Mouse (Mus musculus): Measurements from ENCODE around the gene Slc39a7.
"Not testable (repeated sequence)": the region's sequence is repeated elsewhere in the genome, so short reads cannot be mapped to it uniquely, and the experiment has no call there.

Gene Slc39a7

DNA sequence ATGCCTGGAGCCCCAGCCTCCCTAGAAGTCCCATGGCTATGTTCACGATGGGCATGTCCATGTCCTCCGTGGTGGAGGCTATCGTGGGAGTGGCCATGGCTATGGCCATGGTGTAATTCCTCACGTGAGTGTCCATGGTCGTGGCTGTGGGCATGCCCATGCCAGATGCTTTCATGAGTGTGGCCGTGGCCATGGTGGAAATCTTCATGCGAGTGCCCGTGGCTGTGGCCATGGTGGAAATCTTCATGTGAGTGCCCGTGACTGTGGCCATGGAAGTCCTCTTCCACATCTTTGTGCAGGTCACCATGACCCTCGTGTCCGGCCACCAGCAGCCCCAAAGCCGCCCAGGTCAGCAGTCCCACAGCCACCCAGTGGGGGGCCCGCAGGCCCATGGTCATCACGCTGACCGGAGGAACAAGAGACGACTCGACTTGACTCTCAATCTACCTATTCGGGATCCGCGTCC, 588 bp downstream of the Slc39a7 start:
- DNase-seq (ENCODE audit: low spot score in 2 of 2): peak; percentile 50 to 68

DNA sequence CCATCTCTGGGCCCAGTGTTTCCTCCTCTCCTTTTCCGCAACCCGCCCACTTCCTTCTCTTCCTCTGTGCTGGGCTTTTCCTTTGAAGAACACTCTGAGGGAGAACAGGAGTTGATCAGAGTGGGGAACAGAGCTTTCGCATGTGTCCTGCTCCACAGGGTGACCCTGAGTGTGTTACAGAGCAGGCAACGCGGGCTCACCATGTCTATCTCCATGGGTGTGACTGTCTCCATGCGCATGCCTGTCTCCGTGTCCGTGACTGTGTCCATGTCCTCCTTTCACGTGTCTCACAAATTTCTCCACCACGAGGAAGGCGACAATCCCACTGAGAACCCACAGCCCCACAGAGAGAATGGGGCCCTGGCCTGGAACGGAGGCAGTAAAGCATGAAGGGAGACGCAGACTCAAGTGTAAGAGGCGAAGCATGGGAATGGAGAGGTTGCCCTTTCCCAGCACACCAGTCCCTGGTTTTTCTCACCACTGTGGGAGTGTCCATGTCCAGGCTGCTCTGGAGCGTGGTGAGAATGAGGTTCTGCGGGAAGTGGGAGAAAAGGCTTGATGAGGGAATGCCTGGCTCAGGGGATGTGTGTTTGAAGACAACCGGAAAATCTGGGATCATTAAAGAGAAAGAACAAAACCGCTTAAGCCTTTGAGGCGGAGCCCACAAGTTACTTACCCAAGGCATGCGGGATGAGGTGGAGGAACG, 1.4 kb downstream of the Slc39a7 start:
- DNase-seq (ENCODE audit: low spot score in 2 of 2): no peak

DNA sequence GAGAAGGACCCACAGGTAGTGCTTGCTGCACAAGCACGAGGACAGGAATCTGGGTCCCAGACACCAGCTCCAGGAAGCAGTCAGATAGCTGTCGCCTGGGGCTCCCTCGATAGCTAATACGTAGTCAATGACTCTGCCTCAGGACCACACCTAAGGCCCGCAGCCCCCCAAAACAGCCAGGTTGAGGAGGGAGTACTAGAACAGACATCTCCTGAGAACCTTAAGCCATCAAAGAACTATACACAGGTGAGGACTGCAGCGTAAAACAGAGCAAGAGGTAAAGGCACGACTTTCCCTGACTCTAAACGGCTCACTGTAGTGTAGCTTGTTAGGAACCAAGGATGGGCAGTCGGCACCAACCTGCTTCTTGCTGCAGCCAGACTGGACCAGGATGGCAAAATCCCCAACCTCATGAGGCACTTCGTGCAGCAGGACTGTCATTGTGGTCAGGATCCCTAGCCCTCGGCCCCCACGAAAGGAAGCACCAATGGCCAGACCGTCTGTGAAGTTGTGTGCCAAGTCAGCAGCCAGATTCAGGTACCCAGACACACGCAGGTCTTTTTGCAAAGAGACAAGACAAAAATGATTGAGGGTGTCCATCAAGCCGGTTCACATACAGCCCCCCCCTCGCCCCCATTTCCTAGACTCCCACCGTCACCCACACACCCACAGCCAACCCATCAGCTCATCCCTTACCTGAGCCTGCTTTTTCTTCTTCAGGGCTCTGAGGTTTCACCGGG, 2.2 kb downstream of the Slc39a7 start:
- no peak for DNase-seq (ENCODE audit: low spot score in 2 of 2)

DNA sequence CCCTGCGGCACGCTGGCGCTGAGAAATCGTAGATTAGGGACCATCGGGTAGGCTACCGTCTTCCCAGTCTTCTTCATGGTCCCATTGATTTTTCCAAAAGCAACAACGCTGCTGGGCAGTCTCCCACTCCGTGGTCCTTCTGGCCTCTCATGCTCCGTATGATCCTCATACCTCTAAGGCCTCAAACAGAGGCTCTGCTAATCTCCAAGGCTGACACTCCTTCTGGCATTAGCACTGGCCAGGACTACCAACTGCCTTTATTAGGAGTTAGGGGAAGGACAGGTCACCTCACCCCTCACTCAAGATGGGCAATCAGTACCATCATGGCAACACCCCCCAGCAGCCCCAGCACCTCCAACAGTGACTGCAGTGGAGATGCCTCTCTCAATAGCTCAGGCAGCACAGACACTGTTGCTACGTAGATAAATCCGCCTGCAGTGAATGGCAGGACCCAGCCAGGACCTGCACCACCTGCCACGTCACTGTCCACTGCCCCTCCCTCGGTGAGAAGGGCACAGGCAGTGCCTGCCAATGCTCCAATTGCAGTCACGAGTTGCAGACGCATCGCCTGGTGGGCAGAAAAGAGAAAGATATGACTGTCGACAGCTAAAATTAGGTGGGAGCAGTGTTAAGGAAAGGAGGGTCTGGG, 2.9 kb downstream of the Slc39a7 start:
- DNase-seq (ENCODE audit: low spot score in 2 of 2): peak in 1 of 2 experiments; percentile 31

DNA sequence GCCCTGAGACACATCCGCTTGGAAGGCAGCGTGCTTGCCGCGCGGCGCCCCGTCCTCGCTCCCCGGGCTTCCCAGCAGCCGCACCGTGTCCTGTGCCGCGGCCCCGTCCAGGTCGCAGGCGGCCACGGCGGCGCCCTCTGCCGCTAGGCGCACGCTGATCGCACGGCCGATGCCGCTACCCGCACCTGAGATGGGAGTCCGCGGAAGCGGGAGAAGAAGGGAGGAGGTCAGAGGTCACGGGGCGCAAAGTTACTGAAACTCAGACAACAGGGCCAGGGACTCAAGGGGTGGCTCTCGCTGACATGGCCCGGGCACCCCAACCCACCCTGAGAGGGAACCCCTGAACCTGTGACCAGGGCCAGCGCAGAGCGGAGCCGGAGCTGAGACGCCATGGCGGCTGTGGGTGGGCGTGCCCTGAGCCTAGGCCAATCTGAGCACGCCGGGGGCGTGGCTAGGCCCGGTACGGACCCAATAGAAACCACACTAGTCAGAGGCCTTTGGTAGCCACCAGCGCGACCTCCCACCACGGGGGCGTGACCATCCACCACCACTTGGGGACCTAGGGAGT, 3.7 kb downstream of the Slc39a7 start, which contains the start of gene H2-Ke6:
TSS of gene H2-Ke6 (minus strand) at position 405 of the 568 bp plus-strand sequence.
- peak; percentile 92 for DNase-seq (ENCODE audit: low spot score in 2 of 2)

DNA sequence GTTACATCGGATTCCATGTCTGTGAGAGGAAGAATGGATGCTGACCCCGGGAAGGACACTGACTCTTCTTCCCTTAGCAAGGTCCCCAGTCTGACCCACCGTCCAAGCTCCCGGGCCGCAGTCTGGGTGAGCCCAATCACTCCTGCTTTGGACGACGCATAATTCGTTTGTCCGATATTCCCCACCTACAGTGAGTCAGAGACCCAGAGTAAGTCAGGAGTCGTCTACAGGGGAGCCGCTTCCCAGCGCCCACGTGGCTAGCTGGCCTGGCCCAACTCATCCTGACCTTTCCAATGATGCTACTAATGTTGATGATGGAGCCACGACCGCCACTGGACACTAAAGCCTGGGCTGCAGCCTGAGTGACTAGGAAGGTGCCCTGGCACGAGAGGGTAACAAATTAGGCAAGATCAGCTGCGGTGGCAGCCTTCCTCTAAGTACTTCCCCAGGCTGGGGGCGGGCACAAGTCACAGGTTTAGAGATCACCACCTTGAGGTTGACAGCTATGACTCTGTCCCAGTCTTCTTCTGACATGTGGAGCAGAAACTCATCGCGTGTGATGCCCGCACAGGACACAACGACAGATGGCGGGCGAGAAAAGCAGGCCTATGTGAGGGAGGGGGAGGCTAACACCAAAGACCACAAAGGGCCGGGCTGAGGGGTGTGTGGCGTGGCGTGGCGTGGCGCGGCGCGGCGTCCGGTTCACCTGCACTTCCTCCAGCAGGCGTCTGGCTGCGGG, 4.4 kb downstream of the Slc39a7 start:
- DNase-seq (ENCODE audit: low spot score in 2 of 2): peak; percentile 31

DNA sequence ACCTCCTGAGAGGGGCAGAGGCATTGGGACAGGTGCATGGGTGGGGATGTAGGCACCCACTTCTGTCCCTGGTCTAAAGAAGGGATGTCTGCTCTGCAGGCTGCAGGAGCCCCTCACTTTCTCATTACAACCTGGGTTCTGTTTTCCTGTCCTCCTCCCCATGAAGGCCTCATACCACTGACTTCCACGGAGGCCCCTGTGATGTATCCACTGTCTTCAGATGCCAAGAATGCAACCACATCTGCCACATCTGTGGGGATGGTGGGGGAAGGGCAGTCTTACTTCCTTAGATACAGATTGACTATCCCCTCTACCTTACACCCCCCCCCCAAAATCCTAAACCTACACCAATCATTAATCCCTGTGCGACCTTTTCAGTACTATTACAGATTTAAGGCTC, 5.3 kb downstream of the Slc39a7 start:
- DNase-seq (ENCODE audit: low spot score in 2 of 2): peak in 1 of 2 experiments; percentile 36

DNA sequence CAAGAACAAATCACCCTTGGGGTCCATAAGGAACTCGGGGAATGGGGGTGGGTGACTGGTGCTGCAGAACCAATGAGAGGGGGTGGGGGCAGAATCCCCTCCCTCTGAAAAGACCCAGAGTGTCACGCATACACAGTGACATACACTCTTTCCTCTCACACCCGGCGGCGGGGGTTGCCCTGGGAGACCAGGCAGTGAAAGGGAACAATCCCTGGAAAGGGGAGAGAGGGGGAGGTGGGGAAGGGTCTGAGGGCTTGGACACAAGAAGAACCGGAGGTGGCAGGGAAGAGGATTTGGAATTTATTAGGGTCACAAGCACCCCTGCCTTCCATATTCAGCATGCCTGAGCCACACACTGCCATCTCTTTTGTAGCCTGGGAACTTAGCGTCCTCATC, 5.7 kb downstream of the Slc39a7 start:
- peak; percentile 33 to 46 for DNase-seq (ENCODE audit: low spot score in 2 of 2)

DNA sequence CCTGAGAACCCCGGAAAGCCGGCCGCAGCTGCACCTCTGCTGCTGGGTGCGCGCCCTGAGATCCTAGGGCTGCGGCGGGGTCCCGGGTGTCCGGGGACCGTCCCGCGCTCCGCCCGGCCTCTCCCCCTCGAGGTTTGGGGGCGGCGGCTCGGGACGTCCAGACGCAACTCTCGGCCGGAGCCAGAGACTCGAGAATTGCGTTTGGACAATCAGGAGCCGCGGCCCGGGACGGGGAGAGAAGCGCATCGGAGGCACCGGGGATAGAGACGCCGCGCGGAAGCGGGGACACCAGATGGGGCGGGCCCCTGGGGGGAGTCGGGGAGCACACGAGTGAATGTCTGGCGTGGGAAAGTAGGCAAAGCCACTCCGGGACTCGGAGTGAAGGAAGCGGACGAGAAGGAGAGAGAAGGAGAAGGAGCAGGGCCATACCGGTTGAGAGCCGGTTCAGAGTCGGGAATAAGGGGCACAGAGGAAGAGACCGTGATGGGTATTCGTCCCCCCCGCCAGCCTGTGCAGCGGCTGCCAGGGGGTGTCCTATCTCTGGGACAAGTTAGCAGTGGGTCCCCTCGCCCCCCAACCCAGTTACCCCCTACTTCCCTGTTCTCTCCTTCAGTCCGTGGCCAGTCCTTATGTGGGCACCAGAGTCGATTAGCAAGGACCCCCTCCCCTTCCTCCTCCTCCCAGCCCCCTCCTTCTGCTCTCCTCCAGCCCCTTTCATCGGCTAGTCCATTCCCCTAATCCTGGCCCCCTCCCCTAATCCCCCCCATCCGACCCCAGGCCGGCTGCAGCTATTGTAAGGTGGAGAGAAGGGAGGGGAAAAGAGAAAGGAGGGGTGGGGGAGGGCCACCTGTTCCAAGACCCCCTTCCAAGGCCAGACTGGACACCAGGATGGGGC, 6.4 kb downstream of the Slc39a7 start:
- no peak for DNase-seq (ENCODE audit: low spot score in 2 of 2)

DNA sequence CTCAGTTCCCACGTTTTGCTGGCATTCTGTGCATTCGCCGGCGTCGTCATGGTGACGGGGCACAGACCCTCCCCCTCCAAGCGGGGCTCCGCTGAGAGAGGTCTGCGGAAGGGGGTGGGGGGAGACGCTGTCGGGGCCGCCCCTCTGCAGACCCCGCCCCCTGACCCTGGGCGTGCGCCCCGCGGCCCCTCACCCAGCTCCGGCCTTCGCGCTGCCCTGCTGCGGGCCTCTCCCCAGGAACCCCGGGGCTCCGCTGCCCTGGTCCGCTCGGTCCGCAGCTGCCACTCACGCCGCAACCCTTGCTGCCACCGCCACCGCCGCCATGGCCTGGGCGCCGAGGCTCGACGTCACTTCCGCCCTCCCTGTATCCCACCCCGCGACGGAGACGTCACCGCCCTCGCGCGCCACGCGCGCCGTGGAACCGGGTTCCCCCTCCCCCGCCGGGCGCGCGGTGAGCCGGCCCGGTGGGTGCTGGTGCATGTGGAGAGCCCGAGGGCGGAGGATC, 7.1 kb downstream of the Slc39a7 start, which contains the start of gene Ring1:
TSS of gene Ring1 (minus strand) at position 364 of the 505 bp plus-strand sequence.
- DNase-seq (ENCODE audit: low spot score in 2 of 2): peak; percentile 84 to 90

DNA sequence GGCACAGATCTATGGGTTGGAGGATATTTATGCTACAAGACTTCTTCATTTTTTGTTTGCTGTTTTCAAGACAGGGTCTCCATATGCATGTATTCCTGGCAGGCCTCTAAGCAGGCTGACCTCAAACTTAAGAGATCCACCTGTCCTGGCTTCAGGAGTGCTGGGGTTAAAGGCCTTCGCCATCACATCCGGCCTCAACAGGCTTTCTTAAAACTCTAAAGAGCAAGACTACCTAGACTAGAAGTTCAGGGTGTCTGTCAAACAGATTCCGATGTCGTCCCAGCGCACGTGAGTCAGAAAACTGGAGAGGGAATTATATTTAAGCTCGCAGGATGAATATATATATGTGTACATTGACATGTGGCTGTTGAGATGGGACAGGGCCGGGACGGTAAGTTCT, 7.8 kb downstream of the Slc39a7 start:
- DNase-seq (ENCODE audit: low spot score in 2 of 2): no peak

DNA sequence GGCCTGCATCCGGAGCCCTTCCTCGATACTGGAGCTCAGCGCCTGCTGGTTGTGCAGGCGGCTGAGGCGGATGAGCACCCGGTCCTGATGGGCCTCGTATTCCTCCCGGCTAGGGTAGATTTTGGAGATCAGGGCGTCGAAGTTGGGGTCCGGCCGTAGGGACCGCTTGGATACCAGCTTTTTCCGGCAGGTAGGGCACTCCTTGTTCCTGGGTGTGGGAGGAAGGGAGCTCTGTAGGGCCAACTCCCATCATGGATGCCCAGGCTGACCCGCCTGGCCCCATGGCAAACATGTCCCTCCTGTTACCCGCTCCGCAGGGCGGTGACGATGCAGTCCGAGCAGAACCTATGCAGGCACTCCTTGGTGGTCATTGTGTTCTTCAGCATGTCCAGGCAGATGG, 8.5 kb downstream of the Slc39a7 start:
- peak; percentile 17 to 31 for DNase-seq (ENCODE audit: low spot score in 2 of 2)

DNA sequence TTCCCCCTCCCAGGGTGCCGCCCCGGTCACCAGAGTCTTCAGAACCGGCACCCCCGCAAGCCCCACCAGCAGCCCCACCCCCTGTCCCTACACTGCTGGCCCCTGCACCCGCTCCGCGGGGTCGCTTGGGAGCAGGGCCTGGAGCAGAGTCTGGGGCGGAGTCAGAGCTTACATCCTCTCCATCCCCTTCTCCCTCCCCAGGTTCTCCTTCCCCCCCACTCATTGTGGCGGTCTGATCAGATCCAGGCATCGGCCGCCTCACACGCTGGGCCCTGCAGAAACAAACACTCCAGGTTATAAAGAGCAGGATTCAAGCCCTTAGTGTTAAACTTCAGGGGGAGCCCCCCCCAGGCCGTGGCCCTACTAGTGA, 9.1 kb downstream of the Slc39a7 start:
- DNase-seq (ENCODE audit: low spot score in 2 of 2): no peak

DNA sequence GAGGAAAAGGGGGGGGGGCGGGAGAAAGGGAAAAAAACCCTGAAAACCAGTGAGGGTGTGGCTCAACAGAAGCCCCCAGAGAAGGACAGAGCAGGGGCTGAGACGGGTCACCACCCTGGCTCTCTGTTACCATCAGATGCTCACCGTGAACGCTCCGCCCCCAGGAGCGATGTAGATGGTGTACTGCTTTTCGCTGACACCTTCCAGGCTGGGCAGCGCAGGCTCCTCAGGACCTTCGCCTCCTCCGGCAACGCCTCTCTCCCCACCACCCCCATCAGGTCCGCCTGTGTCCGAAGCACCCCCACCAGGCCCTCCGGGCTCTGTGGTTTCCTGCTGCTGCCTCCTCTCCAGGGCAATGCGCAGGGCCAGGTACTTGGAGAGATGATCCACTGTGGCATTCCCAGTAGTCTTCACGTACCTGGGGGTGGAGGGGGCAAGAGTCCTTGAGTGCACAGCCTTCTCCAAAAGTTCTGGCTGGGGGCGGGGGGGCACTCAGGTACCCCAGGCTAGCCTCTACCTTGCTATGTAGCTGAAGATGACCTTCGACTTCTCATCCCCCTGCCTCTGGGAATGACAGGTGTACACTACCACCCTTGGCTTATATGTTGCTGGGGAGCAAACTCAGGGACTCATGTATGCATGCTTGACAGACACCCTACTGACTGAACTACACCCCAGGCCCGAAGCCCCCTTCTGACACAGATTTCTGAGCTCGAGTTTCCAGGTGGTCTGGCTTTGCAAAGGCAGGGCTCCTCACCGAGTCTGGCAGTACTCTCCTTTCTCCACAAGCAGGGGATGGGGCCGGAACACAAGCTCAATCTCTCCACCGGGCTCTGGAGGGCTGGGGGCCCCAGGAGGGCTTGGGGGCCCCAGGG, 9.7 kb downstream of the Slc39a7 start:
- no peak for DNase-seq (ENCODE audit: low spot score in 2 of 2)

DNA sequence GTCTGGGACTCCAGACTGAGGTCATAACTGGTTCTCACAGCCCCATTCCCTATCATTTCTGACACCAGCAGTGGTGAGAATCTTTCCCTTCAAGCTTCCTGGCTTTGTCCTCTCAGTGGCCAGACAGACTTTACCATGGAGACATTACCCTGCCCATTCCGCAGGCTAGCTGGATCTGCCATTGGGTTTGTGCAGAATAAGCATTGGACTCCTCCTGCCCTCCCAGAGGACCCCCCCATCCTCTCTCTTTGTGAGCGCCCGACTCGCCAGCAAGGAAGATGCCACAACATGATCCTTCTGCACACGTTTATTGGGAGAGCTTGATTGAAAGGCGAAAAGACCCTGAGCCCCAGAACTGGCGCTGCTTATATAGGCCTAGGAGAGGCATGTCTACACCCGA, 18.0 kb downstream of the Slc39a7 start:
- DNase-seq (ENCODE audit: low spot score in 2 of 2): no peak

DNA sequence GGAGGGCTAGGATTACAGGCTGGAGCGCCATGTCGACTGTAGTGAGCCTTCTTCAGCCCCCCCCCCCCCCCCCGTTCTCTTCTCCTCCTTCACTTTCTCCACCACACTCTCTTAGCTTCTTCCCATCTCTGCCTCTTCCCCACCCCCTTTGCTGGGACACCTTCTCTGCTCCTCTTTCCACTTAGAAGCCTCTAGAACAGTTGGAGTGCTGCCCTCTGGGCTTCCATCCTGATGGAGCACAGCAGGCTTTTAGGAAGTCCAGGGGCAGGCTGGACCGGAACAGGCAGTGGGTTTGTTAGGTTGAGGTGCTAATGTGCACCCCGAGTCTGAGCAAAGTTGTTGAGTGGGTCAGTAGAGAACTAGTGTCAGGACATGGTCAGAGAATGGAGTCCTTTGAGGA, 21.3 kb downstream of the Slc39a7 start:
- no peak for DNase-seq (ENCODE audit: low spot score in 2 of 2)

DNA sequence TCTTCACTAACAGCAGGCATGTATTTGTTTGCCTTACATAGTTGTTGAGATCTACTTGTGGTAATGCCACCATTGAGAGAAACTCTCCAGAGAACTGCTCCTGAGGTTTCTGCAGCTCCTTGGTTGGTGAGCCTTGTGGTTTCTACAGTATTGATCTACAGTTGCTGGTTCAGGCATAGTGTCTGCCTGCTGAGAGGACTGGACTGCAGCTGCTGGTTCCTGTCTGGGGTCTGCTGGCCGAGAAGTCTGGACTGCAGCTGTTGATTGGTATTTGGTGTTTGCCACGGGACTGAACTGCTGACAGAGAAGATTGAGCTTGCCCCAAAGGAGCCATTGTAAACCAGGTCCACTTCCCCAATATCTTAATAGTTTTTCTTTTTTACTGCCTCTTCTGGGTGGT, 24.9 kb downstream of the Slc39a7 start:
- DNase-seq (ENCODE audit: low spot score in 2 of 2): no peak

DNA sequence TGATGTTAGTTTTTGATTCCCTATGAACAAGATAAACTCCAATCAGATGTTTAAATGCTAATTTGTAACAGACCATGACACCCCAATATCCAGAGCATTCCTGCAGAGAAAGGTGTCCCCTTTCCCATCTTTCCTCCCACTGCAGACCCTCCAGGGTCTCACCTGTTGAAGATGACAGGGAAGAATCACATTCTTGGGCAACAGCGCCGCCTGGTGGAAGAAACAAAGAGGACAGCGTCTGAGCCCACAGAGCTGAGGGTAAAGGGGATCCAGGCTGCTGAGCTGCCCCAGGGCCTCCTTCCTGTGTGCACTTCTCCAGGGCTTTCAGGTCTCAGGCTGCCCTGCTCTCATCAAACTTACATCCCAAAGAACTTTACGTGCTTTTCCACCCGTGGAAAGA, 28.1 kb downstream of the Slc39a7 start:
- DNase-seq (ENCODE audit: low spot score in 2 of 2): no peak

DNA sequence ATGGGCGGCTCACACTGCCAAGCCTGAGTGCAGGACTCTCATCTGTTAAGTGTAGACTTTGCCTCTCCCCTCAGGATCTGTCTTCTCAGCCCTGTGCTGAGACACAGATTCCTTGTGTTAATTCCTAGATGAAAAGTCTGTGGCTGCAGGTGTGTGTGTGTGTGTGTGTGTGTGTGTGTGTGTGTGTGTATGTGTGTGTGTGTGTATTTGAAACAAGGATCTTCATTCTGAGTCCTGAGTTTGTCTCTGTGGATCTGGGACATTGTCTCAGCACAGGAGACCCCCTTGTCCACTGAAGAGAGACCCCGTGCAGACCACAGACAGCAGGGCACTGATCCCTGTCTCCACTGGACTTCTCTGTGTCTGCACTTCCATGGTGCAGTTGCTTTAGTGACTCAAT, 30.7 kb downstream of the Slc39a7 start:
- not testable (repeated sequence) for DNase-seq (ENCODE audit: low spot score in 2 of 2)
